Mouse (Mus musculus): ENCODE results near the gene Crnkl1. TPM values are rescaled to one million over a fixed set of nuclear protein-coding genes. Genes with fewer than 3 reads are reported as not detected.

Crnkl1 gene
- polyA plus RNA-seq, 2 experiments = 17.2 to 23.7 TPM

DNA sequence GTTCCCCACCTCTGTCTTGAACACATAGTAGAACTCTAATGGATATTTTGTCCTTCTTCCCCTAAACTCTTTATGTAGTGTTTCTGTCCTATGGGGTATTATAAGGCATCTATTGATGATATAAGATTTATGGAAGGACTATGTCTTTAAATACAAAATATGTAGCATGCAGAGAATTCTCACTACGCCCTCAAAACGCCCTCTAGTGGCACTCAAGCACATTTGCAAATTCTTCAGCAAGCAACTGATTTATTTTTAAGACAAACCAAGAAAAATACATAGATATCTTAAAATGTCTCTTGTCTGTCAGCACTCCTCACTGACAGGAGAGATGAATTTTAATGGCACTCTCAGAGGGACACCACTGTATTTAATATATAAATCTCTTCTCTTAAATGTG lies 52.4 kb downstream of the Crnkl1 start:
- Histone ChIP-seq H3K27ac (replicated peaks; ENCODE audit: low read depth, low read length) (peak overlapping the region; percentile 90; the same call in 1 of the 2 replicates), H3K4me3 (replicated peaks; ENCODE audit: low read length) (no peak overlapping the region), H3K27me3 (ENCODE audit: control insufficient read depth, insufficient read depth, low read length) (no peaks in the 10 kb centered on the region), H3K4me1 (ENCODE audit: control insufficient read depth, insufficient read depth, low read length) (peaks cover 54% of the 10 kb centered on the region), H3K9me3 (ENCODE audit: control insufficient read depth, low read length) (no peaks in the 10 kb centered on the region), H3K36me3 (ENCODE audit: control insufficient read depth, insufficient read depth, low read length) (peaks cover 77% of the 10 kb centered on the region), H3K9ac (ENCODE audit: low read depth, low read length, severe bottlenecking) (no peak overlapping the region), H3K4me2 (replicated peaks; ENCODE audit: low read depth, low read length, severe bottlenecking) (no peak overlapping the region)
- DNase-seq (ENCODE audit: low spot score) = no peak
- no peak for ATAC-seq (ENCODE audit: low FRiP score, low read depth)
- no peak for TF ChIP-seq POLR2A (IDR thresholded peaks at IDR 0.05; ENCODE audit: borderline replicate concordance, extremely low read depth, insufficient read depth, insufficient read length)
- WGBS = 30% methylated on average over 2 of the region's 2 CpGs

DNA sequence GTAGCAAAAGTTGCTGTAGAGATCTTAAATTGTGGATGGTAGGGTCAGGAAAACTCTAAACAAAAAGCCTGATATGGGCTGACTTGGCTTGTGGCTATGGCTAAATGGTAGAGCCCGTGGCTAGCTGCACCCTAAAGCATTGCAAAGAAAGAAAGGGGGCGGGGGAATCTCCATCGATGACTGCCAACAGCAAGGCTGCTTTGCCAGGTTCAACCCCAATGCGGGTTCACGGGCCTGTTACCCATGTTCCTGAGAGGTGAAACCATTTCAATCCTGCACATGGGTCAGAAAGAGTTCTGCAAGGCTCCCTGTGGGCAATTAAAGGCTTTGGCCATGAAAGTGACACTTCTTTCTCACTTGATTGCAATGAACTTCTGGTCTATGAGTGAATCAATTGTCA lies 52.9 kb downstream of the Crnkl1 start:
- 40% methylated on average over 5 of the region's 5 CpGs for whole genome bisulfite sequencing
- Histone ChIP-seq H3K4me3 (replicated peaks; ENCODE audit: low read length) (no peak overlapping the region), H3K4me1 (ENCODE audit: control insufficient read depth, insufficient read depth, low read length) (peaks cover 53% of the 10 kb centered on the region), H3K4me2 (replicated peaks; ENCODE audit: low read depth, low read length, severe bottlenecking) (peak overlapping the region; percentile 32; the same call in 1 of the 2 replicates), H3K9ac (ENCODE audit: low read depth, low read length, severe bottlenecking) (no peak overlapping the region), H3K27me3 (ENCODE audit: control insufficient read depth, insufficient read depth, low read length) (no peaks in the 10 kb centered on the region), H3K36me3 (ENCODE audit: control insufficient read depth, insufficient read depth, low read length) (peaks cover 77% of the 10 kb centered on the region), H3K9me3 (ENCODE audit: control insufficient read depth, low read length) (no peaks in the 10 kb centered on the region), H3K27ac (replicated peaks; ENCODE audit: low read depth, low read length) (peak overlapping the region; percentile 90)
- no peak for ATAC-seq (ENCODE audit: low FRiP score, low read depth)
- no peak for DNase-seq (ENCODE audit: low spot score)
- TF ChIP-seq POLR2A (IDR thresholded peaks at IDR 0.05; ENCODE audit: borderline replicate concordance, extremely low read depth, insufficient read depth, insufficient read length) = no peak

DNA sequence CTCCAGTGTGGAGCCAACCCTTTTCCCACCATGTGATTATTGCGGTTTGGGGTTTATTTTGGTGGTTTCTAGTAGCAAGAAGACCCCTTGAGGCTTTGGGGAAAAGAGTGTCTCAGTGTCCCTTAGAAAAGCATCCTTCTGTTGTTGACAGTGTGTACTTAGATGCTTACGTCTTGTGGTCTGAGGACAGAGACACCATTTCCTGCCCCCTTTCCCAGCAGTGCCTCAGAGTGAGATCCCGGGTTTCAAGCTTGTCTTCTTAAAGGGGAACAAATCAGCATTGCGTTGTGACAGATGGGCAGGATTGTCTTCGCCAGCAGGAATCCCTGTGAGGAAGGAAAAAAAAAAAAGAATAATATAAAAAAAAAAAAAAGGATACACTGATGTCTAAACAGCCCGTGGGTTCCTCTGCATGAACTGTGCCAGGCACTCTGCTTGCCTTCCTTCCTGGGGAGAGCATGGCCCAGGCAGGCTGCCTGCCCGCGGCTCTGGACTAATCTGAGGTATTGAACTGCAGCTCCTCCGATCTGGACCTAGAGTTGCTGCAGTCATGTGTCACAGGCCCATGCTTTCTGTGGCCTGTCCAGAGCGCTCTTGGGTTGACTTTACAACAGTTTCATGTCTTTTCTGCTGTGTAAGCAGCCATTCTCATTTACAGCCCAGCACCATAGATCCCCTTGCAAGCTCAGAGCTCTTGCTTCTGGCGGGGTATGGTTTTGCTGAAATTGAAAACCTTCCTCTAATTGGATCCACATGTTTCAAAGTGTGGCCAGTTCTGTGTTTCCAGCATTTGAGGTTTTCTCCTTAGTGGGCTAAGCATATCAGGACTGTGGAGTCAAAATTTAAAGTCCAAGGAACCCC lies 53.7 kb downstream of the Crnkl1 start:
- peaks cover 53% of the 10 kb centered on the region for H3K4me1 ChIP-seq (ENCODE audit: control insufficient read depth, insufficient read depth, low read length)
- 27% methylated on average over 11 of the region's 11 CpGs for WGBS
- H3K4me2 ChIP-seq (replicated peaks; ENCODE audit: low read depth, low read length, severe bottlenecking) = peak overlapping the region; percentile 32
- H3K4me3 ChIP-seq (replicated peaks; ENCODE audit: low read length) = 0 out of 2 replicates have a peak overlapping the region, but pooled peaks have one; percentile 1
- peaks cover 78% of the 10 kb centered on the region for H3K36me3 ChIP-seq (ENCODE audit: control insufficient read depth, insufficient read depth, low read length)
- H3K27ac ChIP-seq (replicated peaks; ENCODE audit: low read depth, low read length) = peak overlapping the region; percentile 90
- DNase-seq (ENCODE audit: low spot score) (peak; percentile 81), ATAC-seq (ENCODE audit: low FRiP score, low read depth) (peak; percentile 87)
- no peaks in the 10 kb centered on the region for H3K9me3 ChIP-seq (ENCODE audit: control insufficient read depth, low read length)
- no peaks in the 10 kb centered on the region for H3K27me3 ChIP-seq (ENCODE audit: control insufficient read depth, insufficient read depth, low read length)
- no peak for TF ChIP-seq POLR2A (IDR thresholded peaks at IDR 0.05; ENCODE audit: borderline replicate concordance, extremely low read depth, insufficient read depth, insufficient read length)
- H3K9ac ChIP-seq (ENCODE audit: low read depth, low read length, severe bottlenecking) = no peak overlapping the region

DNA sequence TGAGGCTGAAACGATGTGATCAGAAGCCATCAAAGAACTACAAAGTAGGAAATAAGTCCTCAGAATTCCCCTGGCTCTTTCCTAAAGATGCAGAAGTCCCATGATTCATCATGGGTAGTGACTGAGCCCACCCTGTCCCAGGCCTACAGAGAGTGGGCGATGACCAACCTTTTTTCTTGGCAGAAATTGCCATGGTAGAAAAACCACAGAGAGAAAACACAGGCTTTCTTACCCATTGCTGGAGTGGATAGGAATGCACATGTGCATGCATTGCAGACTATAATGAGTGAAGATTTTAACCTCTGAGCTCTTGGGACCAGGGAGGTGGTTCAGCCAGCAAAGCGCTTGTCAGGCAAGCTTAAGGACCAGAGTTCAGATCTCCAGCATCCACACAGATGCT lies 57.6 kb downstream of the Crnkl1 start:
- Histone ChIP-seq H3K4me3 (replicated peaks; ENCODE audit: low read length) (no peak overlapping the region), H3K27ac (replicated peaks; ENCODE audit: low read depth, low read length) (no peak overlapping the region), H3K36me3 (ENCODE audit: control insufficient read depth, insufficient read depth, low read length) (peaks cover 56% of the 10 kb centered on the region), H3K4me1 (ENCODE audit: control insufficient read depth, insufficient read depth, low read length) (peaks cover 21% of the 10 kb centered on the region), H3K9ac (ENCODE audit: low read depth, low read length, severe bottlenecking) (no peak overlapping the region), H3K4me2 (replicated peaks; ENCODE audit: low read depth, low read length, severe bottlenecking) (no peak overlapping the region), H3K9me3 (ENCODE audit: control insufficient read depth, low read length) (no peaks in the 10 kb centered on the region), H3K27me3 (ENCODE audit: control insufficient read depth, insufficient read depth, low read length) (no peaks in the 10 kb centered on the region)
- DNase-seq (ENCODE audit: low spot score) (no peak), ATAC-seq (ENCODE audit: low FRiP score, low read depth) (no peak)
- 72% methylated on average over 3 of the region's 3 CpGs for WGBS
- TF ChIP-seq POLR2A (IDR thresholded peaks at IDR 0.05; ENCODE audit: borderline replicate concordance, extremely low read depth, insufficient read depth, insufficient read length) = no peak

DNA sequence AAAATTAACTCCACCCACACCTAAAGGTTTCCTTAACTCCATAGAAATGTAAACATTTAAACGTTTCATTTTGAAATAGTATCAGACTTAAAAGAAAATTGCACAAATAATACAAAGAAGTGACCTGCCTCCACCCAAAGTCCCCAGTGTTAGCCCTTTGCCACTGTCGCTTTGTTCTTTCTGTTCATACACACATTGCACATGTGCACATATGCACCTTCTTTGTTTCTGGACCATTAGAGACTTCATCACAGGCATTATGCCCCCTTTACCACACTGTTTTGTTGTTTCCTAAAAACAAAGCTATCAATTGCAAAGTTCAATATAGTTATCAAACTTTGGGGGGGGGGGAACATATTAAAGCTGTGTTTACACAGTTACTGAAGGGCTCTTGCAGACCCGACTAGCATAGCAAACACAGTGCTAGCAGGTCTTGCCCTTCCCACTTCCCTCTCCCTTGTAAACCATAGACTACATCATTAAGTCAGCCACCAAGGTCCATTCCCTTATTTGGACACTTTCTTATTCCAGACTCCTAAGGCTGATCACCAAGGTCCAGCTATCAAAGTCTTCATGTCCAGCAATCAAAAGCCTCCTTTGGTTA lies 59.8 kb downstream of the Crnkl1 start:
- Histone ChIP-seq H3K36me3 (ENCODE audit: control insufficient read depth, insufficient read depth, low read length) (peaks cover 46% of the 10 kb centered on the region), H3K9ac (ENCODE audit: low read depth, low read length, severe bottlenecking) (no peak overlapping the region), H3K9me3 (ENCODE audit: control insufficient read depth, low read length) (no peaks in the 10 kb centered on the region), H3K27ac (replicated peaks; ENCODE audit: low read depth, low read length) (no peak overlapping the region), H3K4me3 (replicated peaks; ENCODE audit: low read length) (no peak overlapping the region), H3K27me3 (ENCODE audit: control insufficient read depth, insufficient read depth, low read length) (no peaks in the 10 kb centered on the region), H3K4me2 (replicated peaks; ENCODE audit: low read depth, low read length, severe bottlenecking) (no peak overlapping the region), H3K4me1 (ENCODE audit: control insufficient read depth, insufficient read depth, low read length) (peaks cover under 1% of the 10 kb centered on the region; the same call in 1 of the 2 replicates)
- DNase-seq (ENCODE audit: low spot score) = no peak
- no peak for TF ChIP-seq POLR2A (IDR thresholded peaks at IDR 0.05; ENCODE audit: borderline replicate concordance, extremely low read depth, insufficient read depth, insufficient read length)
- no peak for ATAC-seq (ENCODE audit: low FRiP score, low read depth)
- WGBS = 70% methylated on average over 3 of the region's 3 CpGs

All from limb, embryonic 14.5 days (tissue).